Mouse (Mus musculus) embryo, embryonic 11 days (tissue): ENCODE results near the gene Rock2.

Source experiments
- DNase-seq: peaks from one replicate; pipeline ENCODE4 v3.0.0-alpha.2; 2015

Rock2 gene

GRCm38 (mm10) chr12:16903949-16904635 lies 9.4 kb downstream of the Rock2 start:
- no peak for DNase-seq

DNA sequence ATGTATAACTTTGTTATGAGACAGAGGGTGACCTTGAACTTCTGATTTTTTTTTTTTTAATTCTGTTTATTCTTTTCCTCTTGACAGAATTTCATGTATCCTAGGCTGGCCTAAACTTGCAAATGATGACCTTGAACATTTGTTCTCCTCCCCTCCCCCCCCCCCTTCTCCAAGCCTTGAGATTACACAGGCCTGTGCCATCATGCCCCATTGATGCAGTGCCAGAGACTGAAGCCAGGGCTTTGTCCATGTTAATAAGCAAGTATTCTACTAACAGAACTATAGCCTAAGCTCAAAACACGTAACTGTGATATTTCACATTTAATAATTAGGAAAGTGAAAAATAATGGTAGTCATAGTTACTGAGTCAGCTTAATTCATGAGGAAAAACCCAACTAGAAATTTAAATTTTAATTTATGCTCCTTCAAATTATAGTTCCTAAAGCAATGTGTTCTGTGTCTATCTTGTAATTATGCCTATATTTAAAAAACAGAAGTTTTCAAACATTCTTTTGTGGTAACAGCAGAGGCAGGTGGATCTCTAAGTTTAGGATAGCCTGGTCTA lies 12.7 kb downstream of the Rock2 start:
- DNase-seq: no peak

DNA sequence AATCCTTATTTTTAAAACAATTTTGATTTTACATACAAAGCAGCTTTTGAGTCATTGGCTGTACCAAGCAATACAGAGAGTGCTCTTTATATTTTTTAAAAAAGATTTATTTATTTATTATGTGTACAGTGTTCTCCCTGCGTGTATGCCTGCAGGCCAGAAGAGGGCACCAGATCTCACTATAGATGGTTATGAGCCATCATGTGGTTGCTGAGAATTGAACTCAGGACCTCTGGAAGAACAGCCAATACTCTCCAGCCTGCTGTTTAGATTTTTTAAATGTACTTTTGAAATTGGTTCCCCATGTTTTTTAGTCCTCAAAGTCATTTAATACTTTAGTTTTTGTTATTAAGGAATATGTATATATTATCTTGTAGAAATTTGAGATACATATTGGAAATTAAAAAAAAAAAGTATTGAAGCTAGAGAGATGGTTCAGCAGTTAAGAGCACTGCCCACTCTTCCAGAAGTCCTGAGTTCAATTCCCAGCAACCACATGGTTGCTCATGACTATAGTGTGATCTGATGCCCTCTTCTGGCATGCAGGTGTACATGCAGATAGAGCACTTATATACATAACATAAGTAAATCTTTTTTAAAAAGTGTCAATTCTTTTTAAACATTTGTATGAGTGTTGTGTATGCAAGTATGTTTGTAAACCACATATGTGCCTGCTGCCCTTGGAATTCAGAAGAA lies 13.4 kb downstream of the Rock2 start:
- DNase-seq: no peak

DNA sequence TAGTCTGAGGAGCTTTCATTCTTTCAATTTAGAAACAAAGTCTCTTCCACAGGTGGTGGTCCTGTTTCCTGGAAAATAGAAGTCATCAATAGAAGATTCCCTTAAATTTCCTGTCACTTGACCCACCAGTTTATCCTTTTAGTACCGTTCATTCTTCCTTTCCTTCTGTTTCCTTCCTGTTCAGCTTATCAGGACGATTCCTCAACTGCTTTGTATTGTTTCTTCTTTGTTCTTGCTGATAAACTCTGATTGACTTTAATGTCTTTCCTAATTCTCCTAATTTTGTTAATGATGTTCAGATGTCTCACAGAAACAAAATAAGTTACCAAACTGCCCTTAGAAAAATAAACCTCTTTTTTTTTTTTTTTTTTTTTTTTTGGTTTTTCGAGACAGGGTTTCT lies 16.8 kb downstream of the Rock2 start:
- no peak for DNase-seq

DNA sequence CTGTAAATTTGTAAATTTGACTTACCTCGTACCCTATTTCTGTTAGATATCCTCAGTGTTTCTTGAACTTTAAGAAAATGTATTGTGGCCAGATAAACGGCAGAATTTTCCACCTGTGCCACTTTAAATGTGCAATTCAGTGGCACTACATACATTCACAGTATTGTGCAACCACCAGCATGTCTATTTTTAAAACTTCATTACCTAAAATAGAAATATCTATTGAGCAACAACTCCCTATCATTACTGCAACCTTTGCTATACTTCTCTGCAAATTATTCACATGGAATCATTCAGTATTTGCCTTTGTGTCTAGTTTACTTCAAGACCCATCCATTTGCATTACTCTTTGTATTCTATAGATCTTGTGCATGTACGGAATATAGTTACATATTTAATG lies 17.9 kb downstream of the Rock2 start:
- no peak for DNase-seq

DNA sequence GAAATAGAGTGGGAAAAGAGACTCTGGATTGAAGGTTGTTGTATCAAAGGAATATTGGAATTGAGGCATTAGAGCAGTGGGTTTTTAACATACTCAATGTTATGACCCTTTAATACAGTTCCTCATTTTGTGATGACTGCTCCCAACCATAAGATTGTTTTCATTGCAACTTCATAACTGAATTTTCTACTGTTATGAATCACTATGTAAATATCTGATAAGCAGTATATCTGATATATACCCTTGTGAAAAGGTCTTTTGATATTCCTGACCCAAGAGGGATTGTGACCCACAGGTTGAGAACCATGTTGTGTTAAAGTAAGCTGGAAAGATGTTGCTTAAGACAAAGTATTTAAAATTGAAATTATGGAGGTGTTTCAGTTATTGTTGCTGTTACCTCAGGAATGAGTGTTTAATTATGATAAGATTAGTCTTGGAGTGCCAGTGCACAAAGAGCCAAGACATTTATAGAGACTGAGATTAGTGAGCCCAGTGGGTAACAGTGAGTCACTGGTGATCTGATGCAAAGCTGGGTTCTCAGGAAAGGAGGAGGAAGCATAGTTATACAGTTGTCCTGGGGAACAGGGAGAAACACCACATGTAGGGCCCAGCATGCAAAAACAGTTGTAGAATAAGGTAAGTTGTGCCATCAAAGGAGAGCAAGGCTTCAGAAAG lies 25.6 kb downstream of the Rock2 start:
- DNase-seq: no peak

- no peak for DNase-seq
These were observed 33.2 kb downstream of the Rock2 start for GRCm38 (mm10) chr12:16927889-16928288.

- no peak for DNase-seq
These were observed 39.7 kb downstream of the Rock2 start for GRCm38 (mm10) chr12:16934423-16934822.

DNA sequence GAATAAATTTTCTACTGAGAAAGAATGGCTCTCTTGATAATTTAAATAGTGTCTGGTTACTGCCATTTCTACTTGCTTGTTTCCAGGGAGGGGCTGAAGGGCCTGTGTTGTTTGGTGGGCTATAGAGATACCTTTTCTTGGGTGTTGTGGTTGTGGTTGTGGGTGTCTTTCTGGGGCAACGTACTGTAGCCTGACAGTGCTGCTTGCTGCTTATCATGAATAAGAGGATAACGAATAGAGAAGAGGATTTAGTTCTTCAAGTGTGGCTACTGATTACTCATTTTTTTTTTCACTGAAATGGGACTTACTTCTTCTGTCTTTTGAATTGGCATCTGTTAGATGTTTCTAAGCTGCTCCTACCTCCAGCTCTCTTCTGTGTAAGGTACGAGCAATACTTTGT lies 47.3 kb downstream of the Rock2 start:
- no peak for DNase-seq

DNA sequence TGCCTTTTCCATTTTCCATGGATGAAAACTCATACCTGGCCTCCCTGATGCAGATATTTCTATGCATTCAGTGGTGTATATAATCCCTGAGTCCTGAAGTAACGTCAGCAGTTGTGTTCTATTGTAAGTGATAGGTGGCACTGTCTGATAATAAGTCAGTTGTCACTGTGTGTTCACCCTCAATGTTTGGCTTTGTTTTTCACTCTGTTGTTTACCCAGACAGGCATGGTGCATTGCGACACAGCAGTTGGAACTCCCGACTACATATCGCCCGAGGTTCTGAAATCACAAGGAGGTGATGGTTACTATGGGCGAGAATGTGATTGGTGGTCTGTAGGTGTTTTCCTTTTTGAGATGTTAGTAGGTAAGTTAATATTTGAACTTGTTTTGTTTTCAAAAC lies 53.5 kb downstream of the Rock2 start:
- DNase-seq: no peak

- peak; percentile 41 for DNase-seq
These were observed 64.2 kb downstream of the Rock2 start for GRCm38 (mm10) chr12:16958851-16959250.

DNA sequence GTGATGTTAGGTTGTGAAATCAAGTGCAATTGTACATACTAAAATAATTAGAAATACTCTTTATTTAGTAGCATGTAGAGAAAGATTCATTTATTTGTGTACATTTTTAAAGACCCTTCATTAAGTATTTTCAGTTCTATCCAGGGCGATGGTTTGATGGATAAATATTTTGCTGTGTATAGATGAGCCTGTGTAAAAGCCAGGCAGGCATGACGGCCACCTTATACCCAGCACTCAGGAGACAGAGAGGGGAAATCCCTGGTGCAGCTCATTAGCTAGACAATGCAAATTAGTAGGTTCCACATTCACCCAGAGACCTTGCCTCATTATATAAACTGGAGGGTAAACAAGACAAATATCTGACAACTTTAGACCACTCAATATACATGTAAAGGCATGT lies 68.7 kb downstream of the Rock2 start:
- no peak for DNase-seq

DNA sequence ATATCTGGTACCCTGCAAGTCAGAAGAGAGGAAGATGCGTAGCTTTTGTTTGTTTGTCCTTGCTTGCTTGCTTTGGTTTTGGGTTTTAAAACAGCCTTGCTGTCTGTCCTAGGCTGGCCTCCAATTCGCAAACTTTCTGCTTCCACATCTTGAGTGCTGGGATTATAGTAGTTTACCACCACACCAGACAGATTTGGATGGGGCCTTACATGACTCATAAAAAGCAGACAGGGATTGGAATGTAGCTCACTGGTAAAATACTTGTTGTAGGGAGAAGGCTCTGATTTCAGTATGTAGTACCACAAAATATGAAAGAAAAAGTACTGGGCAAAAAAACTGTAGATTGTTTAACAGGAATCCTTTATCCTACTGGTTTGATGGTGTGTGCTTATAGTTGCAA lies 72.1 kb downstream of the Rock2 start:
- no peak for DNase-seq

- DNase-seq: no peak
These were observed 82.4 kb downstream of the Rock2 start for GRCm38 (mm10) chr12:16977120-16977519.

- DNase-seq: no peak
These were observed 91.1 kb downstream of the Rock2 start for GRCm38 (mm10) chr12:16985778-16986177.

- no peak for DNase-seq
These were observed 96.7 kb downstream of the Rock2 start for GRCm38 (mm10) chr12:16991376-16991775.

GRCm38 (mm10) chr12:16992355-16992754 lies 97.7 kb downstream of the Rock2 start:
- no peak for DNase-seq

DNA sequence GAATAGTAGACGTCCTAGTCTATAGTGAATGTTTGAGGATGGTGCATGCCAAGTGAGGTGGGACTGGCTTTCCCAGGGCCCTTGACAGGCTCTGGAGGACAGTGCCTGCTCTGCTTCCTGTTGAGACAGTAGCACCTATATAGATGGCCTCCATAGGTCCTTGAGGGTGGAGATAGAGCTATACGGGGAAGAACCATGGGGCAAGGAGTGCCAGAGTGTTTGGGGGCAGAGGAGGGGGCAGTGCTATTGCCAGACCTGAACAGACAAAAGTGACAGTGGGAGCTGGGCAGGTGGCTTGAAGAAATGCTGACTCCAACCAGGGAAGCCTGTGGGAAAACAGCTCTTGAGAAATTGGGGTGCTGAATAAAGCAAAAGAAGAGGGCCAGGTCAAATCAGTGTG lies 99.6 kb downstream of the Rock2 start:
- DNase-seq: no peak

- DNase-seq: no peak
These were observed 101.6 kb downstream of the Rock2 start for GRCm38 (mm10) chr12:16996281-16996680.

DNA sequence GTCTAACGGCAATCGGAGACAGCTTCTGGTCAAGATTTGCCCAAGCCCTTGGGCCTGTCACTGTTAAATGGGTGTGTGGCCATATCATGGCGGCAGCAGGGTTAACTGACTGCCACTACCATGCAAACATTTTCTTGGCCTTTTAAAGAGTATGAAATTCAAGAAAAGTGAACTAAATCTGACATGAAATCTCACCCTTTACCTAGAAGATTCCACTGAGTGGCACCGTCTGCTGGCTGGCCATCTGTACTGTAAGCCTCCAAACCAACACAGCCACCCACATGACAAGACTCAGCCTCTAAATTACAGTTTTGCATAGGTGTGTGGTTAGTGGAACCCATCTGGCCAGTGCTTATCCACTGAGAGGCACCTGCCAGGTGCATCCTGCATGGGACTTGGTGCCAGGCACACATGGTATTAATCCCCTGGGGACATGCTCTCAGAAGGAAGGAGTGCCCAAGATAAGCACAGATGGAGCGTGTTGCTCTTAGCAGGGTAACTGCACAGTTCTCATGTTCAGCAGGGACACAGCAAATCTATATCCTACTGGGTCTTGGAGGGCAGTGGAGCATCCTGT lies 102.3 kb downstream of the Rock2 start:
- DNase-seq: no peak

- peak; percentile 25 for DNase-seq
These were observed 104.5 kb downstream of the Rock2 start for GRCm38 (mm10) chr12:16999146-16999545.

- DNase-seq: peak; percentile 83
These were observed 105.2 kb downstream of the Rock2 start, which contains the start of gene Pqlc3 for GRCm38 (mm10) chr12:16999739-17000497. Gene Pqlc3 (minus strand): TSS chr12:17000408.

- no peak for DNase-seq
These were observed 105.9 kb downstream of the Rock2 start for GRCm38 (mm10) chr12:17000628-17001027.
